Mouse (Mus musculus) thymus, postnatal 36 days (tissue): ENCODE results near the gene Acot12.
"Not testable (repeated sequence)": the region's sequence is repeated elsewhere in the genome, so short reads cannot be mapped to it uniquely, and the experiment has no call there.

ENCODE experiments used
- DNase-seq, 2 experiments: peaks; one replicate each; pipeline ENCODE4 v3.0.0; 2022; ENCODE audit warnings: mixed read lengths in 2 of 2

Acot12 gene

GRCm38 (mm10) chr13:91760302-91761050 lies 19.2 kb downstream of the Acot12 start:
- DNase-seq = no peak

GRCm38 (mm10) chr13:91761654-91762445 lies 20.5 kb downstream of the Acot12 start:
- DNase-seq = no peak

- not testable (repeated sequence) for DNase-seq
Observed at GRCm38 (mm10) chr13:91763654-91764053, 22.3 kb downstream of the Acot12 start.

GRCm38 (mm10) chr13:91765627-91766026 lies 24.3 kb downstream of the Acot12 start:
- DNase-seq = no peak

- DNase-seq = no peak
Observed at GRCm38 (mm10) chr13:91768683-91769651, 27.7 kb downstream of the Acot12 start.

GRCm38 (mm10) chr13:91778092-91778491 lies 36.8 kb downstream of the Acot12 start:
- no peak for DNase-seq

GRCm38 (mm10) chr13:91779892-91780291 lies 38.6 kb downstream of the Acot12 start:
- DNase-seq = no peak

GRCm38 (mm10) chr13:91792035-91792434 lies 50.7 kb downstream of the Acot12 start:
- no peak for DNase-seq

GRCm38 (mm10) chr13:91794926-91795436 lies 53.7 kb downstream of the Acot12 start:
- DNase-seq = no peak

- DNase-seq = no peak
Observed at GRCm38 (mm10) chr13:91795593-91795992, 54.3 kb downstream of the Acot12 start.

GRCm38 (mm10) chr13:91796003-91796402 lies 54.7 kb downstream of the Acot12 start:
- no peak for DNase-seq

- DNase-seq = no peak
Observed at GRCm38 (mm10) chr13:91796916-91797315, 55.6 kb downstream of the Acot12 start.

GRCm38 (mm10) chr13:91797442-91797841 lies 56.1 kb downstream of the Acot12 start:
- no peak for DNase-seq

- no peak for DNase-seq
Observed at GRCm38 (mm10) chr13:91801726-91802125, 60.4 kb downstream of the Acot12 start.

GRCm38 (mm10) chr13:91807155-91807839 lies 66.0 kb downstream of the Acot12 start, which contains the start of gene Zcchc9:
TSS of gene Zcchc9 (minus strand) at chr13:91807705.
- DNase-seq = peak; percentile 83 to 88

- peak in 1 of 2 experiments; percentile 12 for DNase-seq
Observed at GRCm38 (mm10) chr13:91807874-91808575, 66.7 kb downstream of the Acot12 start.

- no peak for DNase-seq
Observed at GRCm38 (mm10) chr13:91809476-91809875, 68.2 kb downstream of the Acot12 start.

- DNase-seq = no peak
Observed at GRCm38 (mm10) chr13:91814670-91815069, 73.4 kb downstream of the Acot12 start.

GRCm38 (mm10) chr13:91823735-91824134 lies 82.4 kb downstream of the Acot12 start:
- DNase-seq = no peak

- no peak for DNase-seq
Observed at GRCm38 (mm10) chr13:91824845-91825550, 83.7 kb downstream of the Acot12 start.

GRCm38 (mm10) chr13:91826066-91826465 lies 84.8 kb downstream of the Acot12 start:
- no peak for DNase-seq
